Mouse (Mus musculus) hindbrain, postnatal 0 days (tissue): ENCODE measurements around the gene Lgr4. TPM values are rescaled to one million over a fixed set of nuclear protein-coding genes. Genes with fewer than 3 reads are reported as not detected.

ENCODE experiments used
- ATAC-seq: fragments of 200-750 bp; cut with Nextera tagmentation; 2 replicates; pipeline ENCODE4 v1.8.0; 2017; ENCODE audit warnings: mild to moderate bottlenecking, moderate TSS enrichment, moderate library complexity
- DNase-seq: peaks from one replicate; pipeline ENCODE4 v3.0.0-alpha.2; 2015; ENCODE audit warnings: low spot score
- H3K27ac ChIP-seq: fragments of 300-500 bp; sonication (generic); 2 replicates; pipeline ENCODE4 v1.5.1; 2014; ENCODE audit warnings: mild to moderate bottlenecking
- H3K27me3 ChIP-seq: fragments of 300-500 bp; sonication (generic); 2 replicates; pipeline ENCODE4 v1.6.1; 2014; ENCODE audit warnings: low read length, mixed read lengths; ENCODE audit not compliant: insufficient read depth
- H3K36me3 ChIP-seq: fragments of 300-500 bp; sonication (generic); 2 replicates; pipeline ENCODE4 v1.6.1; 2014; ENCODE audit warnings: low read length, mixed read lengths; ENCODE audit not compliant: insufficient read depth
- H3K4me1 ChIP-seq: fragments of 300-500 bp; sonication (generic); 2 replicates; pipeline ENCODE4 v1.6.1; 2014; ENCODE audit warnings: antibody characterized with exemption, low read length, mixed read lengths; ENCODE audit not compliant: insufficient read depth
- H3K4me2 ChIP-seq: fragments of 300-500 bp; sonication (generic); 2 replicates; pipeline ENCODE4 v1.6.1; 2014; ENCODE audit warnings: low read depth, mild to moderate bottlenecking, low read length, moderate library complexity, mixed read lengths
- H3K4me3 ChIP-seq: fragments of 300-500 bp; sonication (generic); 2 replicates; pipeline ENCODE4 v1.5.1; 2014; ENCODE audit warnings: low read length
- H3K9ac ChIP-seq: fragments of 300-500 bp; sonication (generic); replicated peaks from 2 replicates; pipeline ENCODE4 v1.6.1; 2014; ENCODE audit warnings: mild to moderate bottlenecking, low read length, moderate library complexity, mixed read lengths
- H3K9me3 ChIP-seq: fragments of 300-500 bp; sonication (generic); 2 replicates; pipeline ENCODE4 v1.6.1; 2016; ENCODE audit warnings: low read length, mixed read lengths
- CTCF ChIP-seq: IDR thresholded peaks from 2 replicates; pipeline ENCODE4 v1.5.1; 2016; ENCODE audit warnings: antibody characterized with exemption, control low read depth, low read depth
- WGBS: fragments of 180-500 bp; shearing (Covaris S2); extraction: QIAGEN DNeasy Blood & Tissue Kit; methylation state at CpG from one replicate; pipeline ENCODE4 v1.1.7; 2014; 5-methylcytosine and 5-hydroxymethylcytosine counted together
- polyA plus RNA-seq: library from polyadenylated mRNA; unstranded; fragments of >200 nt; fragmentation: Nextera tagmentation; extraction: Ambion mirVana; gene quantifications from 2 replicates; pipeline ENCODE4 v1.2.1, GENCODE M21; 2015
- total RNA-seq: library from RNA; depleted of rRNA; stranded (reverse); fragments of >200 nt; gene quantifications from 2 replicates; pipeline ENCODE4 v1.2.3, GENCODE M21; 2014

Gene Lgr4
- total and polyA plus RNA-seq, 2 experiments from 2014 or later: 9.0 to 27.9 TPM

DNA sequence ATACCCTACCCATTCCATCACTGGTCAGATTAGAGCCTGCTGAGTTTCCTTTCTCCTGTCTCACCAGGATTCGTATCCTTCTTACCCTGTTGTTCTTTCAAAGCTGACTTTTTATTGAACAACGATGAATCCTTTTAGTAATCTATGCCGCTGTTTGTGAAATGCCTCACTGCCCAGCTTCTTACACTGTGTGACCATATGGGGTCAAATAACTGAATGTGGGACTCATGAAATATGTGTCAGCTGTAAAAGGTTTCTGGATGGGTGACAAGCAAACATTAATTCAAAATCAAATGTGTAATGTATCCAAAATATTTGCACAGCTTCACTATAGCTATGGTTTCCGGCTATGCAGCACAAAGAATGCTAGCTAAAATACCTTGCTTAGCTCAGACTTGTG, 28.1 kb downstream of the Lgr4 start:
- H3K27me3 ChIP-seq: no peaks in the 10 kb centered on the region
- DNase-seq (no peak), ATAC-seq (peak; percentile 50; the same call in 1 of the 2 replicates)
- 41% methylated on average over 4 of the region's 4 CpGs for WGBS
- H3K36me3 ChIP-seq: no peaks in the 10 kb centered on the region
- H3K4me3 ChIP-seq: no peak overlapping the region
- TF ChIP-seq CTCF: no peak
- H3K9ac ChIP-seq: no peak overlapping the region
- peaks cover 9% of the 10 kb centered on the region; the same call in 1 of the 2 replicates for H3K4me1 ChIP-seq
- H3K27ac ChIP-seq: no peak overlapping the region
- H3K4me2 ChIP-seq: no peak overlapping the region
- no peaks in the 10 kb centered on the region for H3K9me3 ChIP-seq

GRCm38 (mm10) chr2:109946426-109946825, 29.0 kb downstream of the Lgr4 start:
- no peak for TF ChIP-seq CTCF
- 91% methylated on average over 6 of the region's 6 CpGs for WGBS
- no peak for ATAC-seq

DNA sequence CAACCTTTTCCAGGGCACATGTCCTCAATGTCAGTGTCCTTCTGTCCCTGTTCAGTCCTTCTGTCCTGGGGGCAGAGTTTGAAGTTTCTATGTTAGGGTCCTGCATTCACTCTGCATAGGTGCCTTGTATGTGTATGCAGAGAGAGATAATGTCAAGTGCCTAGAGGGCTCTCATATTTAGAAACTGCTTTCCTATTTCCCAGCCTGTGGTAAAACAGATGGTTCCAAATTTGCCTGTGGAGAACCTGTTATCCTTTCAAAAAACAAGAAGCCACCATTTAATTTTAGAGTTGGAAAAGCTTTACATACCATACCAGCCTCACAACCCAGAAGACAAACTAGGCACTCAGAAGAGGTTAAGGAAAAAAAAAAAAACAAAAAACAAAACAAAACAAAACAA, 32.1 kb downstream of the Lgr4 start:
- Histone ChIP-seq H3K4me2 (no peak overlapping the region), H3K27me3 (no peaks in the 10 kb centered on the region), H3K9me3 (no peaks in the 10 kb centered on the region), H3K36me3 (no peaks in the 10 kb centered on the region), H3K4me1 (peaks cover 7% of the 10 kb centered on the region), H3K9ac (no peak overlapping the region), H3K27ac (no peak overlapping the region), H3K4me3 (no peak overlapping the region)
- DNase-seq (no peak), ATAC-seq (no peak)
- no peak for TF ChIP-seq CTCF

More at GRCm38 (mm10) chr2:109946426-109946825, 29.0 kb downstream of the Lgr4 start:
- Histone ChIP-seq H3K9ac (no peak overlapping the region), H3K4me1 (peaks cover 9% of the 10 kb centered on the region; the same call in 1 of the 2 replicates), H3K36me3 (no peaks in the 10 kb centered on the region), H3K4me3 (no peak overlapping the region), H3K4me2 (no peak overlapping the region), H3K27ac (no peak overlapping the region), H3K27me3 (no peaks in the 10 kb centered on the region), H3K9me3 (no peaks in the 10 kb centered on the region)
- DNase-seq: no peak

DNA sequence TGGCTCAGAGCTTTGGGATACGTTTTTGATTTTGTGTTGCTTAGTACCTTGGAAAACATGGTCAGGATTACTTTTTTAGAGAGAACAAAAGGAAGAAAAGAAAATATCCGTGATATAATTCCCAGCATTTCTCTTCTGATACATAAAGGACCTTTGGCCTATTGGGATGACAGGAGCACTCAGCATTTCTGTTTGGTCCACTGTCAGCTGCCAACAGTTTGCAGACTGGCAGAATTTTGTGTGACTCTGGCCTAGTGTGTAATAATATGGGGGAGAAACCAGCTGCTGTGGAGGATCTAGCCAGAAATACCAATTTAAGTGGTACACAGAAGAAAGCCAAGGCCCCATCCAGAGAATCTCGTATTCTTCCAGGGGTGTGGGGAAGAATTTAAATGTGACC, 32.9 kb downstream of the Lgr4 start:
- no peak overlapping the region for H3K9ac ChIP-seq
- H3K27me3 ChIP-seq: no peaks in the 10 kb centered on the region
- H3K9me3 ChIP-seq: no peaks in the 10 kb centered on the region
- TF ChIP-seq CTCF: no peak
- no peak overlapping the region for H3K27ac ChIP-seq
- WGBS: 59% methylated on average over 3 of the region's 3 CpGs
- peaks cover 4% of the 10 kb centered on the region; the same call in 1 of the 2 replicates for H3K4me1 ChIP-seq
- no peak overlapping the region for H3K4me3 ChIP-seq
- no peak for ATAC-seq
- no peak for DNase-seq
- no peaks in the 10 kb centered on the region for H3K36me3 ChIP-seq
- H3K4me2 ChIP-seq: no peak overlapping the region

GRCm38 (mm10) chr2:109951050-109951449, 33.6 kb downstream of the Lgr4 start:
- Histone ChIP-seq H3K9ac (no peak overlapping the region), H3K36me3 (no peaks in the 10 kb centered on the region), H3K4me2 (no peak overlapping the region), H3K4me3 (no peak overlapping the region), H3K4me1 (peaks cover 4% of the 10 kb centered on the region; the same call in 1 of the 2 replicates), H3K27ac (no peak overlapping the region), H3K27me3 (no peaks in the 10 kb centered on the region), H3K9me3 (no peaks in the 10 kb centered on the region)
- WGBS: 72% methylated on average over 4 of the region's 4 CpGs
- TF ChIP-seq CTCF: no peak
- ATAC-seq (no peak), DNase-seq (no peak)

DNA sequence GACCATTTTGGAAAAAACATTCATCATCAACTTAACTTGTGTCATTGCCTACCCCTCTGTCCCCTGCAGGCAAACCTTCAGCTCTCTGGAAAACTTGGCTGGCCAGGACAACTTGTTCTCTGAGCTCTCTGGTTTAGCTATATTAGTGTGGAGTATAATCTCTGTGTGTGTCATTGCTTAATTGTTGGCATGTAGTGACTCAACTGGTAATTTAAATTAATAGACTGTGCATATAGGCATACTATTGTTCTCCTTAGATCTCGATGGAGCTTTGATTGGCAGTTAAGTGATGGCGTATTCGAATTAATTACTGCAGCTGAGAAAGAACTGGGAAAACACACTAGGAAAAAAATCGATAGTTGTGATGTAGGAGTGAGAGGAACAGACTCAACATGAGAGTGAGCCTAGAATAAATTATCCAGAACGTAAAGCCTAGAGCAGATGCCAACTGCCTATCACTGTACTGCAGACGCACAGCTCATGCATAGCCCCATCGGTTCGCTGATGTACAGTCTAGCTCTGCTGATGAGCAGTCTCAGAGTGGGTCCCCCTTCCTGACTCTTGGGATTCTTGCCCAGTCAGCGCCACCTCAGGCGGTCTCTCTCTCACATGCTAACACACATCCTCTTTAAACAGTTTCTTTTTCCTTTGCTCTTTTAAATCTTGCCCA, 35.7 kb downstream of the Lgr4 start:
- H3K36me3 ChIP-seq: no peaks in the 10 kb centered on the region
- peaks cover 4% of the 10 kb centered on the region; the same call in 1 of the 2 replicates for H3K4me1 ChIP-seq
- WGBS: 32% methylated on average over 10 of the region's 10 CpGs
- TF ChIP-seq CTCF: no peak
- DNase-seq: peak; percentile 23
- H3K9ac ChIP-seq: no peak overlapping the region
- H3K27me3 ChIP-seq: no peaks in the 10 kb centered on the region
- H3K27ac ChIP-seq: no peak overlapping the region
- H3K4me3 ChIP-seq: no peak overlapping the region
- no peaks in the 10 kb centered on the region for H3K9me3 ChIP-seq
- no peak overlapping the region for H3K4me2 ChIP-seq
- ATAC-seq: peak; percentile 74; the same call in 1 of the 2 replicates

DNA sequence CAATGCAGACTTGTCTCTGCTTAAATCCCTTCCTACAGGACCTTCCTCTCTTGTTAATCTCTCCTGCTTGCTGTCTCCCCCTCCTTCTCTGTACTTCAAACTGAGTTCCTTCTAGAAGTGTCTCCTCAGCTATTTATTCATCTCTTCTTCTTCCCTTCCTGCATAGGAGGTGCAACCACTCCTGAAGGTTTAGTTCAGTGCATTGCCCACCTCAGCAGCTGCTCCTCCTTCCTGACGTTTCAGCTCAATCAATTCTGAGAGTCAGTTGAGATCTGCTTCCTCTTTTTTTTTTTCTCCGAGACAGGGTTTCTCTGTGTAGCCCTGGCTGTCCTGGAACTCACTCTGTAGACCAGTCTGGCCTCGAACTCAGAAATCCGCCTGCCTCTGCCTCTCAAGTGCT, 36.4 kb downstream of the Lgr4 start:
- ATAC-seq (no peak), DNase-seq (no peak)
- Histone ChIP-seq H3K9ac (no peak overlapping the region), H3K27ac (no peak overlapping the region), H3K36me3 (no peaks in the 10 kb centered on the region), H3K27me3 (no peaks in the 10 kb centered on the region), H3K4me2 (no peak overlapping the region), H3K9me3 (no peaks in the 10 kb centered on the region), H3K4me1 (peaks cover 4% of the 10 kb centered on the region; the same call in 1 of the 2 replicates), H3K4me3 (no peak overlapping the region)
- TF ChIP-seq CTCF: no peak
- WGBS: 71% methylated on average over 4 of the region's 4 CpGs
